Mouse (Mus musculus): ENCODE results near the gene Tpm1.

DNA sequence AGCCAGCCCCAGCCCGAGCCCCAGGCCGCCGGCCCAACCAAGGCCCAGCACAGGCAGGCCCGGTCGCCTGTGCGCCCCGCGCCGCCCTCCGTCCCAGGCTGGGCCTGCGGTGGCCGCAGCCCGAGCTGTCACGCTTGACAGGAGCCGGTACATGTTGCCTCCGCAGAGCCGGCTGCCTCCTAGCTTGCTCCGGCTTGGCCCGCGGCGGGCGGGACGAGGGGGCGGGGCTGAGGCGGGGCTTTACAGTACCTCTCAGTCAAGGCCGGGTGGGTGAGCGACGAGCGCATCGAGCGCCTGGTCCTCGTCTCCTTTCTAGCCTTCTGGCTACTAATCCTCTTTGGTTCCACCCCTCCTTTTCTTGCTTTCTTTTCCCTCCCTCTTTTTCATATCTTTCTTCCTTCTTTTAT lies 74.0 kb downstream of the Tpm1 start, which contains the start of gene Lactb:
- TF ChIP-seq MAFK (IDR thresholded peaks at IDR 0.05; ENCODE audit: insufficient read depth, low read depth, low read length) = no peak
- no peak for TF ChIP-seq CHD2 (IDR thresholded peaks at IDR 0.05; ENCODE audit: low read depth, low read length)
- no peak for TF ChIP-seq ZC3H11A (IDR thresholded peaks at IDR 0.05; ENCODE audit: borderline replicate concordance, low read depth, low read length)
- TF ChIP-seq ZNF384 (IDR thresholded peaks at IDR 0.05; ENCODE audit: low read depth, low read length) = no peak
